22 mouse cellular contexts compared by ENCODE assay signal in genomic region chr3:52579917-52580316, GRCm38 (mm10).
"Had no signal": no experiment of that assay in that cellular context is flagged by ENCODE, and none has a peak within 500 bp of the region (broad histone marks: within the 10 kb centered on the region; RNA-seq: fewer than 3 reads in every experiment).

No protein-coding gene starts in this region.

- H3K4me3 ChIP-seq: limb, embryonic 12.5 days; limb, embryonic 15.5 days; lung, embryonic 15.5 days; megakaryocyte, embryonic 14.5 days; midbrain, embryonic 10.5 days; midbrain, embryonic 13.5 days; myocyte; neural tube, embryonic 13.5 days; stomach, embryonic 15.5 days had no signal

- H3K27ac ChIP-seq: limb, embryonic 12.5 days; limb, embryonic 15.5 days; liver, embryonic 14.5 days; lung, embryonic 15.5 days; midbrain, embryonic 10.5 days; midbrain, embryonic 13.5 days; neural tube, embryonic 13.5 days; stomach, embryonic 15.5 days had no signal

- H3K9ac ChIP-seq: limb, embryonic 12.5 days; limb, embryonic 15.5 days; liver, embryonic 14.5 days; liver, postnatal 0 days; lung, embryonic 15.5 days; midbrain, embryonic 13.5 days; neural tube, embryonic 13.5 days; stomach, embryonic 15.5 days had no signal

- H3K4me1 ChIP-seq: lung, embryonic 15.5 days; megakaryocyte, embryonic 14.5 days; midbrain, embryonic 10.5 days; stomach, embryonic 15.5 days had no signal

- H3K36me3 ChIP-seq: limb, embryonic 12.5 days; limb, embryonic 15.5 days; lung, embryonic 15.5 days; midbrain, embryonic 10.5 days; midbrain, embryonic 13.5 days; neural tube, embryonic 13.5 days; stomach, embryonic 15.5 days had no signal

- H3K4me2 ChIP-seq: limb, embryonic 12.5 days; limb, embryonic 15.5 days; liver, embryonic 11.5 days; lung, embryonic 15.5 days; midbrain, embryonic 13.5 days; neural tube, embryonic 13.5 days; stomach, embryonic 15.5 days had no signal

- H3K9me3 ChIP-seq: limb, embryonic 12.5 days; limb, embryonic 15.5 days; lung, embryonic 15.5 days; midbrain, embryonic 10.5 days; midbrain, embryonic 13.5 days; neural tube, embryonic 13.5 days; stomach, embryonic 15.5 days had no signal

- H3K27me3 ChIP-seq: limb, embryonic 15.5 days; lung, embryonic 15.5 days; midbrain, embryonic 13.5 days; neural tube, embryonic 13.5 days; stomach, embryonic 15.5 days had no signal

- ATAC-seq: inflammation-experienced regulatory T-cells, adult 6 months; liver, postnatal 0 days; midbrain, embryonic 13.5 days; midbrain, embryonic 16.5 days had no signal

- DNase-seq: kidney, adult 18-20 months; kidney, postnatal 14 days; kidney, postnatal 4 days; left cerebral cortex, postnatal 4 days; liver, postnatal 0 days; retina, postnatal 1 day; right cerebral cortex, postnatal 25 days; spleen, adult 18-20 months; thymus, postnatal 25 days had no signal
